Mouse (Mus musculus): ENCODE data around the gene Galnt15. TPM values are rescaled to one million over a fixed set of nuclear protein-coding genes. Genes with fewer than 3 reads are reported as not detected.
A peak's percentile ranks its signal among the peaks of the same experiment; 100 is the strongest.

The Galnt15 gene
- total and polyA plus RNA-seq, 3 experiments, result not detected

- DNase-seq (ENCODE audit: extremely low read depth), result peak; percentile 37
- no peak overlapping the region for H3K4me3 ChIP-seq (replicated peaks in 1 of 3; ENCODE audit: low read depth in 2 of 3, low read length in 2 of 3, poor library complexity in 1 of 3)
- in situ Hi-C loops (cut with MboI; ENCODE audit: low pct_ligation_motif_present, low pct_unique_long_range_greater_than_20kb, low sequenced_read_pairs), result no loop called here
- H3K4me2 ChIP-seq (ENCODE audit: insufficient read depth, low read depth, poor library complexity, severe bottlenecking), result peak overlapping the region; percentile 6; the same call in 1 of the 2 replicates
- no peak for TF ChIP-seq CHD2 (IDR thresholded peaks at IDR 0.05; ENCODE audit: low read length)
- TF ChIP-seq ZNF384 (IDR thresholded peaks at IDR 0.05; ENCODE audit: low read depth, low read length), result peak; percentile 54; the same call in 1 of the 2 replicates
- no peaks in the 10 kb centered on the region for H3K36me3 ChIP-seq (replicated peaks in 1 of 2; ENCODE audit: control insufficient read depth in 1 of 2, insufficient read depth in 1 of 2, low read length in 1 of 2)
- peaks cover 6 to 10% of the 10 kb centered on the region in 2 experiments for H3K4me1 ChIP-seq (ENCODE audit: control insufficient read depth in 1 of 2, insufficient read depth in 2 of 2)
- dilution Hi-C loops (cut with MboI; ENCODE audit: extremely low pct_ligation_motif_present, extremely low pct_unique_long_range_greater_than_20kb, low sequenced_read_pairs), result no loop called here
- no peak overlapping the region for H3K27ac ChIP-seq (ENCODE audit: insufficient read depth, low read depth)
- H3K27me3 ChIP-seq (replicated peaks), result no peaks in the 10 kb centered on the region
- no peaks in the 10 kb centered on the region for H3K9me3 ChIP-seq (replicated peaks; ENCODE audit: low read length)
- H3K79me2 ChIP-seq (replicated peaks; ENCODE audit: control insufficient read depth, extremely low read depth, insufficient read depth, poor library complexity, severe bottlenecking), result no peaks in the 10 kb centered on the region
- H3K9ac ChIP-seq (ENCODE audit: insufficient read depth, low read depth), result no peak overlapping the region
These were observed 17.1 kb upstream of the Galnt15 start for GRCm38 (mm10) chr14:32011547-32012304.

GRCm38 (mm10) chr14:32015131-32015770 is 13.5 kb upstream of the Galnt15 start:
- Histone ChIP-seq H3K9me3 (replicated peaks; ENCODE audit: low read length) (no peaks in the 10 kb centered on the region), H3K4me2 (ENCODE audit: insufficient read depth, low read depth, poor library complexity, severe bottlenecking) (no peak overlapping the region), H3K4me3 (replicated peaks in 1 of 3; ENCODE audit: low read depth in 2 of 3, low read length in 2 of 3, poor library complexity in 1 of 3) (no peak overlapping the region), H3K9ac (ENCODE audit: insufficient read depth, low read depth) (no peak overlapping the region), H3K27me3 (replicated peaks) (peaks cover 1% of the 10 kb centered on the region), H3K36me3 (replicated peaks in 1 of 2; ENCODE audit: control insufficient read depth in 1 of 2, insufficient read depth in 1 of 2, low read length in 1 of 2) (no peaks in the 10 kb centered on the region), H3K4me1 (ENCODE audit: control insufficient read depth in 1 of 2, insufficient read depth in 2 of 2) (peaks cover 6 to 10% of the 10 kb centered on the region in 2 experiments), H3K27ac (ENCODE audit: insufficient read depth, low read depth) (no peak overlapping the region), H3K79me2 (replicated peaks; ENCODE audit: control insufficient read depth, extremely low read depth, insufficient read depth, poor library complexity, severe bottlenecking) (no peaks in the 10 kb centered on the region)
- in situ Hi-C loops (cut with MboI; ENCODE audit: low pct_ligation_motif_present, low pct_unique_long_range_greater_than_20kb, low sequenced_read_pairs), result no loop called here
- dilution Hi-C loops (cut with MboI; ENCODE audit: extremely low pct_ligation_motif_present, extremely low pct_unique_long_range_greater_than_20kb, low sequenced_read_pairs), result no loop called here
- TF ChIP-seq MAX (IDR thresholded peaks at IDR 0.05; ENCODE audit: low read length) (no peak), ZKSCAN1 (IDR thresholded peaks at IDR 0.05; ENCODE audit: borderline replicate concordance, low read depth, low read length) (no peak), TBP (conservative IDR thresholded peaks at IDR 0.05; ENCODE audit: low read depth, low read length) (no peak)
- no peak for DNase-seq (ENCODE audit: extremely low read depth)

- H3K9me3 ChIP-seq (replicated peaks; ENCODE audit: low read length), result no peaks in the 10 kb centered on the region
- dilution Hi-C loops (cut with MboI; ENCODE audit: extremely low pct_ligation_motif_present, extremely low pct_unique_long_range_greater_than_20kb, low sequenced_read_pairs) (no loop called here), in situ Hi-C loops (cut with MboI; ENCODE audit: low pct_ligation_motif_present, low pct_unique_long_range_greater_than_20kb, low sequenced_read_pairs) (no loop called here)
- H3K36me3 ChIP-seq (replicated peaks in 1 of 2; ENCODE audit: control insufficient read depth in 1 of 2, insufficient read depth in 1 of 2, low read length in 1 of 2), result no peaks in the 10 kb centered on the region
- no peaks in the 10 kb centered on the region for H3K79me2 ChIP-seq (replicated peaks; ENCODE audit: control insufficient read depth, extremely low read depth, insufficient read depth, poor library complexity, severe bottlenecking)
- TF ChIP-seq USF2 (conservative IDR thresholded peaks at IDR 0.05; ENCODE audit: low read depth, low read length) (no peak), CHD2 (IDR thresholded peaks at IDR 0.05; ENCODE audit: low read length) (no peak), JUN (IDR thresholded peaks at IDR 0.05; ENCODE audit: insufficient read depth, low read depth, low read length) (no peak), SMC3 (IDR thresholded peaks at IDR 0.05; ENCODE audit: low read depth, low read length) (no peak), POLR2AphosphoS2 (IDR thresholded peaks at IDR 0.05; ENCODE audit: low read depth, low read length) (no peak), USF1 (IDR thresholded peaks at IDR 0.05; ENCODE audit: low read depth, low read length) (no peak), TCF12 (IDR thresholded peaks at IDR 0.05; ENCODE audit: low read depth, low read length) (no peak), MEF2A (IDR thresholded peaks at IDR 0.05; ENCODE audit: borderline replicate concordance, low read depth, low read length) (no peak), ZC3H11A (IDR thresholded peaks at IDR 0.05; ENCODE audit: low read depth, low read length) (no peak)
- DNase-seq (ENCODE audit: extremely low read depth), result no peak
- no peak overlapping the region for H3K9ac ChIP-seq (ENCODE audit: insufficient read depth, low read depth)
- no peak overlapping the region for H3K4me3 ChIP-seq (replicated peaks in 1 of 3; ENCODE audit: low read depth in 2 of 3, low read length in 2 of 3, poor library complexity in 1 of 3)
- no peak overlapping the region for H3K4me2 ChIP-seq (ENCODE audit: insufficient read depth, low read depth, poor library complexity, severe bottlenecking)
- peaks cover 1% of the 10 kb centered on the region for H3K27me3 ChIP-seq (replicated peaks)
- no peak overlapping the region for H3K27ac ChIP-seq (ENCODE audit: insufficient read depth, low read depth)
- peaks cover 3 to 6% of the 10 kb centered on the region in 2 experiments for H3K4me1 ChIP-seq (ENCODE audit: control insufficient read depth in 1 of 2, insufficient read depth in 2 of 2)
These were observed 12.3 kb upstream of the Galnt15 start for GRCm38 (mm10) chr14:32016466-32016865.
